Mouse (Mus musculus): Measurements from ENCODE around the gene Tenm3.

- no peak for TF ChIP-seq CTCF (IDR thresholded peaks at IDR 0.05; ENCODE audit: low read depth)
- no peak for TF ChIP-seq EP300 (IDR thresholded peaks at IDR 0.05; ENCODE audit: low read depth)
These were observed 353.1 kb downstream of the Tenm3 start for GRCm38 (mm10) chr8:48490635-48491165.
